27 mouse cellular contexts compared by ENCODE assay signal in genomic region chr4:109655738-109656137, GRCm38 (mm10). TPM values are rescaled to one million over a fixed set of nuclear protein-coding genes. Genes with fewer than 3 reads are reported as not detected.
DNase-seq lines count a peak whose midpoint lies in the region; ATAC-seq and TF ChIP-seq lines count a peak whose summit lies in the region.
"Had no signal": no experiment of that assay in that cellular context is flagged by ENCODE, and none has a peak within 500 bp of the region (broad histone marks: within the 10 kb centered on the region; RNA-seq: fewer than 3 reads in every experiment).

No protein-coding gene starts in this region.

- H3K27me3 ChIP-seq in liver, adult 2 months (ENCODE audit: control insufficient read depth, insufficient read depth, low read length): no peaks in the 10 kb centered on the region
- peaks cover 65% of the 10 kb centered on the region for H3K27me3 ChIP-seq in liver, embryonic 11.5 days (replicated peaks; ENCODE audit: control insufficient read depth, insufficient read depth, low read length)
- H3K27me3 ChIP-seq: CH12.LX had no signal

- 66% methylated on average over 2 of the region's 2 CpGs for WGBS in liver, adult 2 months
- WGBS in liver, embryonic 11.5 days: 46% methylated on average over 2 of the region's 2 CpGs

- ATAC-seq in liver, embryonic 11.5 days (replicated peaks; ENCODE audit: low FRiP score): no peak
- ATAC-seq: CD4-positive, CD25-positive, alpha-beta regulatory T cell, adult 4 months; forebrain, embryonic 14.5 days; forebrain, embryonic 16.5 days had no signal

- DNase-seq in embryo, embryonic 10.5 days (ENCODE audit: low spot score): peak; percentile 22
- no peak for DNase-seq in embryo, embryonic 10 days (ENCODE audit: low spot score)
- DNase-seq in liver, adult 2 months (ENCODE audit: extremely low read depth, low read depth, low spot score): peak; percentile 19
- DNase-seq in liver, embryonic 11.5 days (ENCODE audit: low spot score): no peak
- DNase-seq in retina, embryonic 14.5 days (ENCODE audit: low spot score): peak; percentile 26
- DNase-seq in retina, postnatal 1 day: no peak
- DNase-seq in layer of hippocampus, adult 11-12 months (ENCODE audit: low spot score): no peak
- DNase-seq: adrenal gland, adult 2 months; adrenal gland, postnatal 14 days; adrenal gland, postnatal 36 days; B cell, adult 2 months; cerebellum, adult 11 months; cerebellum, adult 18-20 months; cerebellum, adult 8-10 months; cerebellum, adult 9-11 months; cerebellum, postnatal 14 days; cerebellum, postnatal 36 days had no signal

- H3K27ac ChIP-seq in liver, adult 2 months (replicated peaks; ENCODE audit: insufficient read depth, low read depth, low read length): no peak overlapping the region
- no peak overlapping the region for H3K27ac ChIP-seq in liver, embryonic 11.5 days (ENCODE audit: low read depth, low read length)
- H3K27ac ChIP-seq: embryonic facial prominence, embryonic 13.5 days; embryonic facial prominence, embryonic 15.5 days; forebrain, embryonic 10.5 days; forebrain, embryonic 12.5 days had no signal

- no peak for TF ChIP-seq POLR2A in liver, adult 2 months (IDR thresholded peaks at IDR 0.05; ENCODE audit: extremely low read depth, insufficient read depth, low read length)

- peak overlapping the region; percentile 28; the same call in 1 of the 2 replicates for H3K4me3 ChIP-seq in liver, adult 2 months (ENCODE audit: insufficient read depth, low read depth, low read length)
- no peak overlapping the region for H3K4me3 ChIP-seq in liver, embryonic 11.5 days (ENCODE audit: low read depth, low read length)
- H3K4me3 ChIP-seq: embryonic facial prominence, embryonic 13.5 days; embryonic facial prominence, embryonic 15.5 days; erythroblast, embryonic 14.5 days; forebrain, embryonic 10.5 days; forebrain, embryonic 12.5 days had no signal

- no peaks in the 10 kb centered on the region for H3K9me3 ChIP-seq in liver, embryonic 11.5 days (ENCODE audit: control insufficient read depth, low read length)
- H3K9me3 ChIP-seq: embryonic facial prominence, embryonic 13.5 days; embryonic facial prominence, embryonic 15.5 days; forebrain, embryonic 10.5 days; forebrain, embryonic 12.5 days; G1E had no signal

- no peaks in the 10 kb centered on the region; the same call in 1 of the 2 replicates for H3K36me3 ChIP-seq in liver, adult 2 months (ENCODE audit: control insufficient read depth, insufficient read depth, low read length)
- H3K36me3 ChIP-seq in liver, embryonic 11.5 days (ENCODE audit: control insufficient read depth, insufficient read depth, low read length): no peaks in the 10 kb centered on the region
- H3K36me3 ChIP-seq: embryonic facial prominence, embryonic 13.5 days; embryonic facial prominence, embryonic 15.5 days; forebrain, embryonic 10.5 days; forebrain, embryonic 12.5 days had no signal

- H3K79me2 ChIP-seq in liver, adult 2 months (ENCODE audit: control insufficient read depth, insufficient read depth, low read length): no peaks in the 10 kb centered on the region

- no peak overlapping the region for H3K4me2 ChIP-seq in liver, embryonic 11.5 days
- H3K4me2 ChIP-seq: embryonic facial prominence, embryonic 13.5 days; embryonic facial prominence, embryonic 15.5 days; forebrain, embryonic 12.5 days had no signal

- H3K4me1 ChIP-seq in liver, adult 2 months (ENCODE audit: control insufficient read depth, insufficient read depth, low read length): peaks cover 4% of the 10 kb centered on the region
- H3K4me1 ChIP-seq in liver, embryonic 11.5 days (replicated peaks; ENCODE audit: control insufficient read depth, insufficient read depth, low read length): peaks cover 6% of the 10 kb centered on the region

- no peak overlapping the region for H3K9ac ChIP-seq in liver, adult 2 months (ENCODE audit: low read depth, low read length)
- H3K9ac ChIP-seq in liver, embryonic 11.5 days (ENCODE audit: low read depth, low read length): no peak overlapping the region
- H3K9ac ChIP-seq: embryonic facial prominence, embryonic 13.5 days; embryonic facial prominence, embryonic 15.5 days; forebrain, embryonic 12.5 days had no signal

- no peak for TF ChIP-seq CTCF in liver, adult 2 months (IDR thresholded peaks at IDR 0.05; ENCODE audit: low read depth, low read length)

RNA-seq across cellular contexts. Expression of gene Cdkn2c, which starts 11.3 kb away (rescaled TPM):
- total RNA-seq in liver, adult 2 months (2014; rRNA removed): 10.0 and 12.5 TPM in 2 replicates
- polyA plus RNA-seq in liver, adult 2 months (2012; rRNA removed): 2.7 and 2.8 TPM in 2 replicates
- polyA plus RNA-seq in liver, embryonic 11.5 days (2014; fragmentation: Nextera tagmentation; extraction: Ambion mirVana): 6.8 and 7.3 TPM in 2 replicates

RNA-seq across cellular contexts. Expression of gene Faf1, which starts 20.6 kb away (rescaled TPM):
- 21.6 and 21.7 TPM in 2 replicates for total RNA-seq in liver, adult 2 months (2014; rRNA removed)
- polyA plus RNA-seq in liver, adult 2 months (2012; rRNA removed): 4.7 and 4.8 TPM in 2 replicates
- 28.7 and 32.6 TPM in 2 replicates for polyA plus RNA-seq in liver, embryonic 11.5 days (2014; fragmentation: Nextera tagmentation; extraction: Ambion mirVana)

Comparison
In these comparisons a context has a peak if more than half of its experiments do, and no peak if none do; other contexts are left out.
1. DNase-seq: peak in embryo, embryonic 10.5 days (single experiment), liver, adult 2 months (single experiment) and retina, embryonic 14.5 days (single experiment); none in embryo, embryonic 10 days (single experiment), liver, embryonic 11.5 days (single experiment), retina, postnatal 1 day (single experiment) and layer of hippocampus, adult 11-12 months (single experiment).